Mouse (Mus musculus) thymus, adult 2 months (tissue): Measurements from ENCODE around the gene 1110032A03Rik. TPM values are rescaled to one million over a fixed set of nuclear protein-coding genes. Genes with fewer than 3 reads are reported as not detected.
A peak's percentile ranks its signal among the peaks of the same experiment; 100 is the strongest.

ENCODE experiments used
- DNase-seq: peaks from one replicate; pipeline ENCODE4 v3.0.0; 2021
- H3K27ac ChIP-seq: fragments of 200-500 bp; 2 replicates; pipeline ENCODE4 v1.5.1; 2012; ENCODE audit warnings: low read length, control low read depth; ENCODE audit not compliant: control insufficient read depth, insufficient read depth
- H3K27me3 ChIP-seq: fragments of 200-500 bp; 2 replicates; pipeline ENCODE4 v1.6.1; 2012; ENCODE audit warnings: mild to moderate bottlenecking, low read length, moderate library complexity, mixed read lengths; ENCODE audit not compliant: control insufficient read depth, insufficient read depth
- H3K36me3 ChIP-seq: fragments of 200-500 bp; 2 replicates; pipeline ENCODE4 v1.6.1; 2012; ENCODE audit warnings: mild to moderate bottlenecking, low read length, moderate library complexity; ENCODE audit not compliant: control insufficient read depth, insufficient read depth
- H3K4me1 ChIP-seq: fragments of 200-500 bp; replicated peaks from 2 replicates; pipeline ENCODE4 v1.6.1; 2012; ENCODE audit warnings: low read length; ENCODE audit not compliant: control insufficient read depth, insufficient read depth
- H3K4me3 ChIP-seq: fragments of 200-500 bp; 2 replicates; pipeline ENCODE4 v1.5.1; 2012; ENCODE audit warnings: mild to moderate bottlenecking, low read length, control low read depth, moderate library complexity; ENCODE audit not compliant: control insufficient read depth, insufficient read depth
- CTCF ChIP-seq: fragments of 200-500 bp; IDR thresholded peaks from 2 replicates; pipeline ENCODE4 v1.5.1; 2012; ENCODE audit warnings: mild to moderate bottlenecking, control low read depth, low read length, moderate library complexity, borderline replicate concordance; ENCODE audit not compliant: control insufficient read depth, poor library complexity, insufficient read depth; ENCODE audit errors: extremely low read depth
- POLR2A ChIP-seq: fragments of 200-500 bp; IDR thresholded peaks from 2 replicates; pipeline ENCODE4 v1.6.1; 2012; ENCODE audit warnings: mild to moderate bottlenecking, low read length, control low read depth, moderate library complexity; ENCODE audit not compliant: control insufficient read depth, poor library complexity, insufficient read depth; ENCODE audit errors: extremely low read depth
- WGBS: fragments of 180-500 bp; shearing (Covaris S2); methylation state at CpG from one replicate; pipeline ENCODE4 v1.1.7; 2018; 5-methylcytosine and 5-hydroxymethylcytosine counted together
- polyA plus RNA-seq: library from polyadenylated mRNA; depleted of rRNA; stranded (reverse); fragments of >200 nt; gene quantifications from 2 replicates; pipeline ENCODE4 v1.2.3, GENCODE M21; 2012

The 1110032A03Rik gene
- polyA plus RNA-seq, 1 experiment: 22.4 TPM

GRCm38 (mm10) chr9:50727171-50727924, 48.0 kb downstream of the 1110032A03Rik start:
- 30% methylated on average over 30 of the region's 30 CpGs for WGBS
- Histone ChIP-seq H3K36me3 (no peaks in the 10 kb centered on the region), H3K4me1 (no peaks in the 10 kb centered on the region; the same call in 1 of the 2 replicates), H3K4me3 (peak overlapping the region; percentile 10; the same call in 1 of the 2 replicates), H3K27me3 (peaks cover 7% of the 10 kb centered on the region; the same call in 1 of the 2 replicates), H3K27ac (no peak overlapping the region)
- no peak for TF ChIP-seq CTCF
- no peak for TF ChIP-seq POLR2A
- no peak for DNase-seq

GRCm38 (mm10) chr9:50725921-50726590, 49.3 kb downstream of the 1110032A03Rik start:
- Histone ChIP-seq H3K36me3 (no peaks in the 10 kb centered on the region), H3K4me1 (no peaks in the 10 kb centered on the region; the same call in 1 of the 2 replicates), H3K27ac (no peak overlapping the region), H3K4me3 (no peak overlapping the region), H3K27me3 (peaks cover 7% of the 10 kb centered on the region; the same call in 1 of the 2 replicates)
- WGBS: 85% methylated on average over 8 of the region's 8 CpGs
- DNase-seq: no peak
- no peak for TF ChIP-seq POLR2A
- no peak for TF ChIP-seq CTCF

- TF ChIP-seq POLR2A (no peak), CTCF (no peak)
- Histone ChIP-seq H3K4me3 (no peak overlapping the region), H3K27ac (no peak overlapping the region), H3K36me3 (no peaks in the 10 kb centered on the region), H3K4me1 (no peaks in the 10 kb centered on the region; the same call in 1 of the 2 replicates), H3K27me3 (peaks cover 7% of the 10 kb centered on the region; the same call in 1 of the 2 replicates)
- DNase-seq: no peak
- 46% methylated on average over 3 of the region's 3 CpGs for WGBS
These were observed 50.5 kb downstream of the 1110032A03Rik start for GRCm38 (mm10) chr9:50724661-50725330.

GRCm38 (mm10) chr9:50724147-50724546, 51.2 kb downstream of the 1110032A03Rik start:
- 87% methylated on average over 2 of the region's 2 CpGs for WGBS
- H3K4me1 ChIP-seq: no peaks in the 10 kb centered on the region; the same call in 1 of the 2 replicates
- DNase-seq: no peak
- H3K4me3 ChIP-seq: no peak overlapping the region
- no peak overlapping the region for H3K27ac ChIP-seq
- no peaks in the 10 kb centered on the region for H3K36me3 ChIP-seq
- H3K27me3 ChIP-seq: peaks cover 7% of the 10 kb centered on the region; the same call in 1 of the 2 replicates
- TF ChIP-seq CTCF: no peak

GRCm38 (mm10) chr9:50723406-50723805, 51.9 kb downstream of the 1110032A03Rik start:
- no peak for DNase-seq
- Histone ChIP-seq H3K27me3 (peaks cover 7% of the 10 kb centered on the region; the same call in 1 of the 2 replicates), H3K27ac (no peak overlapping the region), H3K4me1 (no peaks in the 10 kb centered on the region; the same call in 1 of the 2 replicates), H3K4me3 (no peak overlapping the region), H3K36me3 (no peaks in the 10 kb centered on the region)
- 84% methylated on average over 7 of the region's 7 CpGs for WGBS
- TF ChIP-seq POLR2A: no peak

- Histone ChIP-seq H3K4me1 (no peaks in the 10 kb centered on the region), H3K27me3 (0 out of 2 replicates have a peak, but pooled peaks cover under 1% of the 10 kb centered on the region), H3K27ac (no peak overlapping the region), H3K36me3 (no peaks in the 10 kb centered on the region), H3K4me3 (no peak overlapping the region)
- 74% methylated on average over 8 of the region's 8 CpGs for WGBS
- TF ChIP-seq POLR2A: no peak
- no peak for TF ChIP-seq CTCF
- no peak for DNase-seq
These were observed 52.8 kb downstream of the 1110032A03Rik start for GRCm38 (mm10) chr9:50722451-50722911.
